Mouse (Mus musculus): ENCODE results near the gene Zfp935.
"Not testable (repeated sequence)": the region's sequence is repeated elsewhere in the genome, so short reads cannot be mapped to it uniquely, and the experiment has no call there.

Gene Zfp935

DNA sequence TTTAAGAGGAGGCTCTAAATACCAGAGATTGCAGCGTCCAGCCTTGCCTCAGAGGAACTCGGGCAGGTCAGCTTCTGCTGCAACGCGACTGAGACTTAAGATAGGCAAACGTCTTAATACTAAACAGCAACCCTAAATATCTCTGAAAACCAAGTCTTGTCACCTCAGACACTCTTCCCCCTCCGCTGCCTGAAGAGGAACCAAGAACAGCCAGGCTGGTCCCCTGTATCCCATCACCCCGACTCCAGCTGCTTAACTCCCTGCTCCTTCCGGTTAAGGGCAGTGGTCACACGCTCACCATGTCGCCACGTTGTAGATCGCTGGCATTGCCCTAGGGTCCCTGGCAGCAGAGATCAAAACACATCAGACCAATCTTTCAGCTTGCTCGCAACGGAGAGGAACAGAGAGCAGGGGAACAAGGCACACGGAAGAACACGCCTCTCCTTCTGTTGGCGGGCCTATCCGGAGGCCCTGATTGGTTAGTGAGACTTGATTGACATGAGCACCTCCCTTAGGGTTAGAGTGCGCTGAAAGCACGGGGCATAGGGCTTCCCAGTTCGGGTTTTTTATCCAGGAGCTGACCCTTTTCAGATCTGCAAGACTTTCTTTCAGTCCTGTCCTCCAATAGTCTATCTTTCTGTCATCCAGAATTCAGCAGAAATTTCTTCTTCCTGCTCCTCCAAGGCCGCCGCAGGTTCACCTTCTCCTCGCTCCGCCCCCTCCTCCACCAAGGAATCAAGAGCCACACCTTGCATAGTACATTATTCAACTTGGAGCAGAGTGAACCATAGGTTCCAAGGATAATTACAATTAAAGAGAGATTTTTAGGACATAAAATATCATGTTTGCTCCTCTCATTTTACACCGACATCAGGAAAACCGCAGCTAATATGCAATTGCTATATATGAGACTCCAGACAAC is at the start of gene Zfp935:
TSS of gene Zfp935 (minus strand) at position 323 of the 922 bp plus-strand sequence.
- DNase-seq (ENCODE audit: low read depth, low spot score): peak; percentile 20

- DNase-seq (ENCODE audit: low read depth, low spot score): not testable (repeated sequence)
Observed at GRCm38 (mm10) chr13:62571099-62571498, 12.8 kb upstream of the Zfp935 start, which contains the start of gene Zfp934. Zfp934 (minus strand) TSS chr13:62571199.

- DNase-seq (ENCODE audit: low read depth, low spot score): not testable (repeated sequence)
Observed at GRCm38 (mm10) chr13:62561696-62562095, 3.4 kb upstream of the Zfp935 start.

GRCm38 (mm10) chr13:62530129-62530528 is 28.2 kb downstream of the Zfp935 start:
- not testable (repeated sequence) for DNase-seq (ENCODE audit: low read depth, low spot score)

DNA sequence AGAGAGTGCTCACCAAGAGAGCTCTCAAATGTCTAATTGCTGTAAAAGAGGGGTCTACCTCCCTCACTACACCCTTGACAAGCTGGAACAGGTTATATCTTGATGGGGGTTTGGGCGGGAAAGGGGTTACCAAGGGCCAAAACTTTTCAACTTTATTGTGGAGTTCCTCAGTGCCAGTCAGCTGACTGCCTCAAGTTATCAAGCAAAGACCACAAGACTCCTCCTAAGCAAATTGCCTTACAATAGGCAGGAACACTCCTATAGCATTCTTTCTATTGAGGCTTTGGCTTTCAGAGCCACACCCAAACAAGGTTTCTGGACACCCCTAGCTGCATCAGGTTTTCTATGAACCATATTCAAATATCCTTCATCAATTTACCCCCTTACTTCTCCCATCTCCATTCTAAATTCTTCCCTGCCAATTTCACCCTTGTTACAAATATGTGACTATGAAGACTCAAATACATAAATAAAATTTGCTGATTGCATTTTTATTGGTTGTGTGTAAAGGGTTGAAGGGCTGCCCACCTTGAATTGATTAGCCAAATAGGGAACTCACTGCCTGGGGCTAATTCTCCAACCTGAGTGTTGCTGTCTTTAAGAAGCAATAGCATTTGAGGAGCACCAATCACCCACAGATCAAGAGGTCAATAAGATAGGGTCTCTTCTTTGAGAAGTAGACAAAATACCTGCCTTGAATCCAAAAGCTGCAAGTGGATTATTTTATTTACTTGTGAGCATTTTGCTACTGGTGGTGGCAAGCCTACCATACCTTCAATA is 47.5 kb downstream of the Zfp935 start:
- not testable (repeated sequence) for DNase-seq (ENCODE audit: low read depth, low spot score)

GRCm38 (mm10) chr13:62472661-62473060 is 85.7 kb downstream of the Zfp935 start:
- not testable (repeated sequence) for DNase-seq (ENCODE audit: low read depth, low spot score)

- peak; percentile 62 for DNase-seq (ENCODE audit: low read depth, low spot score)
Observed at GRCm38 (mm10) chr13:62469947-62470346, 88.4 kb downstream of the Zfp935 start.

DNA sequence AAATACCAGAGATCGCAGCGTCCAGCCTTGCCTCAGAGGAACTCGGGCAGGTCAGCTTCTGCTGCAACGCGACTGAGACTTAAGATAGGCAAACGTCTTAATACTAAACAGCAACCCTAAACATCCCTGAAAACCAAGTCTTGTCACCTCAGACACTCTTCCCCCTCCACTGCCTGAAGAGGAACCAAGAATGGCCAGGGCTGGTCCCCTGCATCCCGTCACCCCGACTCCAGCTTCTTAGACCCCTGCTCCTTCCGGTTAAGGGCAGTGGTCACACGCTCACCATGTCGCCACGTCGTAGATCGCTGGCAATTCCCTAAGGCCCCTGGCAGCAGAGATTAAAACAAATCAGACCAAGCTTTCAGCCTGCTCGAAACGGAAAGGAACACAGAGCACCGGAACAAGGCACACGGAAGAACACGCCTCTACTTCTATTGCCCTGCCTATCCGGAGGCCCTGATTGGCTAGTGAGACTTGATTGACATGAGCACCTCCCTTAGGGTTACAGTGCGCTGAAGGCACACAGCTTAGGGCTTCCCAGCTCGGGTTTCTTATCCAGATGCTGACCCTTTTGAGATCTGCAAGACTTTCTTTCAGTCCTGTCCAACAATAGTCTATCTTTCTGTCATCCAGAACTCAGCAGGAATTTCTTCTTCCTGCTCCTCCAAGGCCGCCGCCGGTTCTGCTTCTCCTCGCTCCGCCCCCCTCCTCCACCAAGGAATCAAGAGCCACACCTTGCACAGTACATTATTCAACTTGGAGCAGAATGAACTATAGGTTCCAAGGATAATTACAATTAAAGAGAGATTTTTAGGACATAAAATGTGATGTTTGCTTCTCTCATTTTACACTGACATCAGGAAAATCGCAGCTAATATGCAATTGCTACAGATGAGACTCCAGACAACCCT is 91.6 kb downstream of the Zfp935 start, which contains the start of gene Gm49359:
TSS of gene Gm49359 (minus strand) at position 409 of the 911 bp plus-strand sequence.
- peak; percentile 88 for DNase-seq (ENCODE audit: low read depth, low spot score)
